Mouse (Mus musculus): Measurements from ENCODE around the gene Tfdp2.

DNA sequence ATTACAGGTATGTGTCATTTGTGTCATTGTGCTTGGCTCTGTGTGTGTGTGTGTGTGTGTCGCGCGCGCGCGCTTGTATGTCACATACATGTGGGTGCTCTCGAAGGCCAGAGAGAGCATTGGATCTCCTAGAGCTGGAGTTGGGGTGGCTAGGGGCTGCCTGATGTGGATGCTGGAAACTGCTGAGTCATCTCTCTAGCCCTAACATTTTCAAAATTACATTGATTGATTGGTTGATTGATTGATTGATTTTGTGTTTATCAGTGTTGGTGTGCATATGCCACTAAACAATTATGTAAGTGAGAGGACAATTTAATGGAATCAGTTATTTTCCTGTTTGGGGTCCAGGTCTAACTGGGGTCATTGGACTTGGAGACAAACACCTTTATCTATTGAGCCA lies 96.1 kb downstream of the Tfdp2 start:
- TF ChIP-seq POLR2A (IDR thresholded peaks at IDR 0.05; ENCODE audit: insufficient read length, low read depth) (no peak), MAX (IDR thresholded peaks at IDR 0.05; ENCODE audit: low read depth) (no peak), TCF12 (IDR thresholded peaks at IDR 0.05; ENCODE audit: insufficient read depth, poor library complexity, severe bottlenecking) (no peak), USF1 (IDR thresholded peaks at IDR 0.05; ENCODE audit: low read depth) (no peak), MYOD1 (IDR thresholded peaks at IDR 0.05; ENCODE audit: control insufficient read depth in 1 of 3, insufficient read length in 2 of 3, low read depth in 2 of 3) (no peak), POLR2AphosphoS2 (IDR thresholded peaks at IDR 0.05; ENCODE audit: insufficient read length, low read depth) (no peak), CEBPB (IDR thresholded peaks at IDR 0.05; ENCODE audit: insufficient read depth, poor library complexity, severe bottlenecking) (no peak), MYOG (IDR thresholded peaks at IDR 0.05; ENCODE audit: control insufficient read depth in 1 of 3, insufficient read depth in 1 of 3, insufficient read length in 2 of 3, low read depth in 2 of 3) (no peak), REST (IDR thresholded peaks at IDR 0.05; ENCODE audit: insufficient read depth, insufficient read length) (no peak)

Measured in myocyte (in vitro differentiated cells).